Mouse (Mus musculus): Measurements from ENCODE around the gene Olfr623. TPM values are rescaled to one million over a fixed set of nuclear protein-coding genes. Genes with fewer than 3 reads are reported as not detected.

Gene Olfr623
- not detected for total RNA-seq (2021)

GRCm38 (mm10) chr7:103663598-103663997 lies at the start of gene Olfr623:
TSS of gene Olfr623 (minus strand) at chr7:103663698.
- no peak for DNase-seq (ENCODE audit: extremely low spot score in 1 of 2, low spot score in 1 of 2)

GRCm38 (mm10) chr7:103712024-103712423 lies 48.5 kb upstream of the Olfr623 start:
- no peak for DNase-seq (ENCODE audit: extremely low spot score in 1 of 2, low spot score in 1 of 2)

DNA sequence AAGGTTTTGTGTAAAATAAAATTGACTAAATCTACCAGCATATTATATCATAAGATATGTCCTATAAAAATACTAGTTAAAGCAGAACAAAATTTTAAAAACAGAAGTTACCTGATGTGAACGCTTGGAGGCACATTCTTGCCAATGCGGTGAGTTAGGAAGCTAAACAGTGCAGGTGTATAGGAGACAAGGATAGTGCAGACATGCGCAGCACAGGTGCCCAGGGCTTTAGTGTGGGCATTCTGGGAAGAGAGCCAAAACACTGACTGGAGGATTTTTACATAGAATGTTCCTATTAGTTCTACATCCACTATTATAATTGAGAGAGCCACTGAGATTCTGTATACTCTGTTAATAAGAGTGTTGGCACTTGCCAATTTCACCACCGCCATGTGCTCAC lies 36.0 kb upstream of the Olfr623 start:
- no peak for DNase-seq (ENCODE audit: extremely low spot score in 1 of 2, low spot score in 1 of 2)

- no peak for DNase-seq (ENCODE audit: extremely low spot score in 1 of 2, low spot score in 1 of 2)
Measured at GRCm38 (mm10) chr7:103682420-103682819, 18.9 kb upstream of the Olfr623 start, which contains the start of gene Olfr625-ps1. TSS of gene Olfr625-ps1 (plus strand) at chr7:103682720.

DNA sequence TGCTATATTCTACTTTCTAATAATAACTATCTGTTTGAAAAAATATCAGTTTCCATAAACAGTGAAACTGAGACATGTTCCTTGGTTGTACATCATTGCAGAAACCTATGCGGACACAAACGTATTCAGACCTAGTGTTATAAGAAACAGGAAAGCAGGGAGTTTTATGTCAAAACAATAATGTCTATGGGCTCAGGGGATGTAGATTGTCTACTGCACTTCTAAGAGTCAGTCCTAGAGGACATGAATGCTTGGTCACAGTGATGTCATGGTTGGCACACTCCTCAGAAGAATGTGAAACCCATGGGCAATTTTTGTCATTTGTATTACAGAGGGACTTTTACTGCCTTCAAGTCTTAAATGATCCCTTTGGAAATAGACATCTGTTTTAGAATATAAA lies 7.6 kb upstream of the Olfr623 start, which contains the start of gene Olfr624:
Gene Olfr624, minus strand, starts transcription at position 101 of the 400 bp plus-strand sequence.
- DNase-seq (ENCODE audit: extremely low spot score in 1 of 2, low spot score in 1 of 2), result no peak

DNA sequence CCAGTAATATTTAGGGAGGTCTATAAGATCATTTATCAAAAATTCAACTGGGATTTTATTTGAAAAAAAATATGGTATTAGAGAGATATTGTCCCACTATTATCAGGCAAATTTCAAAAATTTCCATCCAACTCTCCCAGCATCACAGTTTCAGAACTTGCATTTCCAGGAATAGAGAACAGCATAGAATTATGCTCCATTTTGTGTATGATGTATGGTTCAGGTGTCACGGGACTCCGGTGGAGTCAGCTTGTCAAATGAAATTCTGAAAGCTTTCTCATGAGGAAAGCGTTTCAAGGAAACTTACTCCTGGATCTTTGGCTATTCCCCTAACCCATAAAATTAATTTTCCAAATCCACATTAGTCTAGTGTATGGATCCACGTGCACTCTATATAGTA lies 19.4 kb downstream of the Olfr623 start:
- no peak for DNase-seq (ENCODE audit: extremely low spot score in 1 of 2, low spot score in 1 of 2)

- no peak for DNase-seq (ENCODE audit: extremely low spot score in 1 of 2, low spot score in 1 of 2)
Measured at GRCm38 (mm10) chr7:103642602-103643001, 20.9 kb downstream of the Olfr623 start, which contains the start of gene Olfr622. TSS of gene Olfr622 (minus strand) at chr7:103642702.

DNA sequence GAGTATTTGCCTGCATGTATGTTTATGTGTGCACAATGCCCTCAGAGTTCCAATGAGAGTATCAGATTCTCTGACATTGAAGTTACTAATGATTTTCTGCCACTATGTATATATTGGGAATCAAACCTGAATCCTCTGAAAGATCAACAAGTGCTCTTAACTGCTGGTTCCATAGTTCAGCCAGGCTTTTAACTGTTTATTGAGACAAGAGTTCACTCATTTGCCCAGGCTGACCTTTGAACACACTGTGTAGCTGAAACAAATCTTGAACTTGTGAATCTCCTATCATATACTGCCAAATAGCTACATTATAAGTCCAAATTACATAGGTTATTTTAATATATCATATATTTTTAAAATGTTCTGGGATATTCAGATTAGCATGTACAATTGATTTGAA lies 26.7 kb downstream of the Olfr623 start:
- DNase-seq (ENCODE audit: extremely low spot score in 1 of 2, low spot score in 1 of 2), result no peak

DNA sequence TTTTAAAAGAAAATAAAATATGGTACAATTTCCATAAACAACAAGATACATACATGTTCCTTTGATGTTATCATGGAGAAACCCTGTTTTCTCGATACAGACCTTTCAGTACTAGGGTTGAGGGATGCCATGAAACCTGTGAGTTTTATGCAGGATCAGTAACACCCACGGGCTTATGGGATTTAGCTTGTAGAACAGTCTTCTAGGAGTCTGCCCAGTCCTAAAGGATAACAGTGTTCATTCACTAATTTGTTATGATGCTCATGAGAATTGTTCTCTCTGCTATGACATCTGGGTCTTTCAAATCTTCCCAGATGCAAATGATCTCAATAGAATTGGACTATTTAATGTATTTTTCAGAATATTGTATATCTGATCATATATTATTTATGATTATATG lies 51.1 kb downstream of the Olfr623 start, which contains the start of gene Olfr620:
Gene Olfr620, minus strand, starts transcription at position 101 of the 400 bp plus-strand sequence.
- DNase-seq (ENCODE audit: extremely low spot score in 1 of 2, low spot score in 1 of 2), result no peak

Other genes with a start within 250 kb of the Olfr623 start
- not detected for gene Usp17lc, start 248.6 kb downstream of the Olfr623 start, total RNA-seq (2021)
- gene Olfr605, start 218.3 kb downstream of the Olfr623 start, total RNA-seq (2021), result not detected
- not detected for gene Olfr606, start 214.7 kb downstream of the Olfr623 start, total RNA-seq (2021)
- not detected for gene Olfr607, start 199.5 kb downstream of the Olfr623 start, total RNA-seq (2021)
- not detected for gene Olfr608, start 193.8 kb downstream of the Olfr623 start, total RNA-seq (2021)
- gene Olfr609, start 165.6 kb downstream of the Olfr623 start, total RNA-seq (2021), result not detected
- gene Olfr610, start 151.6 kb downstream of the Olfr623 start, total RNA-seq (2021), result not detected
- gene Olfr611, start 142.9 kb downstream of the Olfr623 start, total RNA-seq (2021), result not detected
- not detected for gene Olfr612, start 121.0 kb downstream of the Olfr623 start, total RNA-seq (2021)
- gene Olfr613, start 115.6 kb downstream of the Olfr623 start, total RNA-seq (2021), result not detected
- not detected for gene Olfr615, start 107.6 kb downstream of the Olfr623 start, total RNA-seq (2021)
- gene Olfr616, start 94.6 kb downstream of the Olfr623 start, total RNA-seq (2021), result not detected
- not detected for gene Olfr617, start 90.6 kb downstream of the Olfr623 start, total RNA-seq (2021)
- gene Olfr618, start 73.6 kb downstream of the Olfr623 start, total RNA-seq (2021), result not detected
- gene Olfr619, start 63.1 kb downstream of the Olfr623 start, total RNA-seq (2021), result not detected
- gene Olfr620, start 51.2 kb downstream of the Olfr623 start, total RNA-seq (2021), result not detected
- not detected for gene Olfr622, start 21.0 kb downstream of the Olfr623 start, total RNA-seq (2021)
- gene Olfr624, start 7.5 kb upstream of the Olfr623 start, total RNA-seq (2021), result under 1 TPM in 1 of 2 experiments, not detected in 1; 0.05 TPM
- gene Olfr625-ps1, start 19.0 kb upstream of the Olfr623 start, total RNA-seq (2021), result not detected
- not detected for gene Olfr243, start 51.0 kb upstream of the Olfr623 start, total RNA-seq (2021)
- not detected for gene Olfr628, start 66.7 kb upstream of the Olfr623 start, total RNA-seq (2021)
- gene Olfr629, start 81.2 kb upstream of the Olfr623 start, total RNA-seq (2021), result not detected
- gene Olfr630, start 93.6 kb upstream of the Olfr623 start, total RNA-seq (2021), result not detected
- gene Olfr69, start 107.9 kb upstream of the Olfr623 start, total RNA-seq (2021), result not detected
- gene Olfr68, start 116.0 kb upstream of the Olfr623 start, total RNA-seq (2021), result not detected
- gene Olfr67, start 128.1 kb upstream of the Olfr623 start, total RNA-seq (2021), result not detected
- 10 to 100 TPM; 73.9 to 75.8 TPM for gene Hbb-bt, start 150.3 kb upstream of the Olfr623 start, total RNA-seq (2021)
- gene Hbb-bs, start 164.4 kb upstream of the Olfr623 start, total RNA-seq (2021), result 100 to 1,000 TPM; 561 to 593 TPM
- gene Hbb-bh2, start 176.8 kb upstream of the Olfr623 start, total RNA-seq (2021), result not detected
- not detected for gene Hbb-bh1, start 179.5 kb upstream of the Olfr623 start, total RNA-seq (2021)
- not detected for gene Hbb-y, start 189.5 kb upstream of the Olfr623 start, total RNA-seq (2021)
- gene Olfr66, start 222.6 kb upstream of the Olfr623 start, total RNA-seq (2021), result not detected
- not detected for gene Olfr64, start 230.8 kb upstream of the Olfr623 start, total RNA-seq (2021)
- gene Olfr65, start 239.8 kb upstream of the Olfr623 start, total RNA-seq (2021), result not detected